Mouse (Mus musculus) erythroblast, embryonic 14.5 days (primary cell): ENCODE results near the gene Gimap9. TPM values are rescaled to one million over a fixed set of nuclear protein-coding genes. Genes with fewer than 3 reads are reported as not detected.

Experiments
- H3K27me3 ChIP-seq: 2 replicates; pipeline ENCODE4 v1.6.1; 2012; ENCODE audit warnings: inconsistent platforms; ENCODE audit not compliant: control insufficient read depth
- H3K36me3 ChIP-seq: 2 replicates; pipeline ENCODE4 v1.6.1; 2012; ENCODE audit warnings: mild to moderate bottlenecking, inconsistent platforms; ENCODE audit not compliant: control insufficient read depth
- H3K4me1 ChIP-seq: 2 replicates; pipeline ENCODE4 v1.6.1; 2012; ENCODE audit warnings: inconsistent platforms; ENCODE audit not compliant: control insufficient read depth
- H3K4me3 ChIP-seq: replicated peaks from 2 replicates; pipeline ENCODE3; 2012; ENCODE audit warnings: moderate library complexity, mild to moderate bottlenecking, inconsistent platforms
- H3K9me3 ChIP-seq: 2 replicates; pipeline ENCODE4 v1.6.1; 2012; ENCODE audit warnings: low read length, inconsistent platforms, mixed read lengths; ENCODE audit not compliant: control insufficient read depth
- GATA1 ChIP-seq: IDR thresholded peaks from 2 replicates; pipeline ENCODE4 v1.6.1; 2012; ENCODE audit warnings: low read length, inconsistent platforms, mixed read lengths
- TAL1 ChIP-seq: IDR thresholded peaks from 3 replicates; pipeline ENCODE4 v1.6.1; 2012; ENCODE audit warnings: low read length, inconsistent platforms, mixed read lengths
- polyA plus RNA-seq: library from polyadenylated mRNA; stranded (reverse); fragments of >175 nt; gene quantifications from 2 replicates; pipeline ENCODE4 v1.2.3, GENCODE M21; 2012

Gene Gimap9
- polyA plus RNA-seq, 1 experiment: not detected

DNA sequence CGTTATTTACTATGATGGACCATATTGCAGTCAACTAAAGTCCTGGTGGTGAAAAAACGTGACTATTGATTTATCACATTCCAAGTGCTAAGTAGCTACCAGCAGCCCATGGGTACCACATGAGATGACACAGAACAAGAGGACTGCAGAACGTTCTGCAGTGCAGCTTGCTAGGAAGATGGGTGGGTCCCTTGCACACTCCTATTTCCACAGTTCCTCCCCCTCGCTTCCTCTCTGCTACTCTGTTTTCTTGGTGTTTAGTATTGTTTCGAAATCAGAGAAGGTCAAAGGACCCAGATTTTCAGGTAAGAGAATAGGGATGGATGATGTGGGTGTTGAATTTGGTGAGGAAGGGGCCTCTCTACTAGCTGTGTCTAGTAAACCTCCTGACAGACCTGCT, 8.4 kb downstream of the Gimap9 start, which contains the start of gene Gimap4:
Gene Gimap4 (plus strand): TSS at position 231 of the 400 bp plus-strand sequence.
- Histone ChIP-seq H3K36me3 (no peaks in the 10 kb centered on the region; the same call in 1 of the 2 replicates), H3K4me3 (no peak within 1 kb of the TSS), H3K4me1 (no peaks in the 10 kb centered on the region), H3K9me3 (no peaks in the 10 kb centered on the region), H3K27me3 (no peaks in the 10 kb centered on the region)
- TF ChIP-seq GATA1 (no peak), TAL1 (no peak)

DNA sequence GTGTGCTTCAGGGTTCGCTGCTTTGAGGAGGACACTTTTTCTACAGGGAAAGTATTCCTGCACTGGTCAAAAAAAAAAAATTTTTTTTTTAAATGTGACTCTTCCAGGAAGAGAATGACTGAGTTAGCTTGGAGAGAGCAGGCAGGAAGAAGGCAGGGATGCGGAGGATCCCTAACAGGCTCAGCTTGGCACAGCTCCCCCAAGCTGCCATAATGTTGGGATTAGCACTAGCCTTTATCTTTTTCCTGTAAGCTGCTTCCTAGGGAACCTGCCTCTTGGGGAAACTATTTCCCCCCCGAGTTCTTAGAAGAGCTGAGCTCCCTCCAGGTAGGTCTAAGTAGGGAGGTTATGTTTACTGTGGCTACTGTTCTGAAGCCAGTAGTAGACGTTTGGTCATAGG, 8.9 kb downstream of the Gimap9 start:
- no peak overlapping the region for H3K4me3 ChIP-seq

DNA sequence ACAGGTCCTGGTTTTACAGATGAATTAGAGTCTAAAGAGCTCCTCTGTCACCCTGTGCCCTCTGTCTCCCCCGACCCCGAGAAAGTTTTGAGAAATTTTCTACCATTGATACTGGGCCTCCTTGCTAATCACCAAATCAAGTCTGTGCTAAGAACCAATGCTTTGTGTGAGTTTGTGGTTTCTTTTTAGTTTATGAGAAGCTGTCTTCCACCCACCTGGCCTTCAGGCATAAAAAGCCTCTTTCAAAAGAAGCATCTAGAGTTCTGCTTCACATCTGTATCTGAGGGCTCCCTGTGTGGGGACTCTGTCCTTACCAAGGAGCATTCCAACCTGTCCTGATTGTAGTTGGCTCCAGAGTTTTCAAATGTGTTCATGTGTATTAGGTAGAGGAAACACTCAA, 9.3 kb downstream of the Gimap9 start:
- H3K4me1 ChIP-seq: no peaks in the 10 kb centered on the region
- no peaks in the 10 kb centered on the region for H3K36me3 ChIP-seq
- TF ChIP-seq TAL1 (no peak), GATA1 (no peak)
- H3K27me3 ChIP-seq: no peaks in the 10 kb centered on the region
- no peak overlapping the region for H3K4me3 ChIP-seq
- no peaks in the 10 kb centered on the region for H3K9me3 ChIP-seq

More for the DNA sequence above, 8.9 kb downstream of the Gimap9 start:
- H3K9me3 ChIP-seq: no peaks in the 10 kb centered on the region
- no peaks in the 10 kb centered on the region for H3K36me3 ChIP-seq
- no peaks in the 10 kb centered on the region for H3K4me1 ChIP-seq
- TF ChIP-seq GATA1 (no peak), TAL1 (no peak)
- no peaks in the 10 kb centered on the region for H3K27me3 ChIP-seq

DNA sequence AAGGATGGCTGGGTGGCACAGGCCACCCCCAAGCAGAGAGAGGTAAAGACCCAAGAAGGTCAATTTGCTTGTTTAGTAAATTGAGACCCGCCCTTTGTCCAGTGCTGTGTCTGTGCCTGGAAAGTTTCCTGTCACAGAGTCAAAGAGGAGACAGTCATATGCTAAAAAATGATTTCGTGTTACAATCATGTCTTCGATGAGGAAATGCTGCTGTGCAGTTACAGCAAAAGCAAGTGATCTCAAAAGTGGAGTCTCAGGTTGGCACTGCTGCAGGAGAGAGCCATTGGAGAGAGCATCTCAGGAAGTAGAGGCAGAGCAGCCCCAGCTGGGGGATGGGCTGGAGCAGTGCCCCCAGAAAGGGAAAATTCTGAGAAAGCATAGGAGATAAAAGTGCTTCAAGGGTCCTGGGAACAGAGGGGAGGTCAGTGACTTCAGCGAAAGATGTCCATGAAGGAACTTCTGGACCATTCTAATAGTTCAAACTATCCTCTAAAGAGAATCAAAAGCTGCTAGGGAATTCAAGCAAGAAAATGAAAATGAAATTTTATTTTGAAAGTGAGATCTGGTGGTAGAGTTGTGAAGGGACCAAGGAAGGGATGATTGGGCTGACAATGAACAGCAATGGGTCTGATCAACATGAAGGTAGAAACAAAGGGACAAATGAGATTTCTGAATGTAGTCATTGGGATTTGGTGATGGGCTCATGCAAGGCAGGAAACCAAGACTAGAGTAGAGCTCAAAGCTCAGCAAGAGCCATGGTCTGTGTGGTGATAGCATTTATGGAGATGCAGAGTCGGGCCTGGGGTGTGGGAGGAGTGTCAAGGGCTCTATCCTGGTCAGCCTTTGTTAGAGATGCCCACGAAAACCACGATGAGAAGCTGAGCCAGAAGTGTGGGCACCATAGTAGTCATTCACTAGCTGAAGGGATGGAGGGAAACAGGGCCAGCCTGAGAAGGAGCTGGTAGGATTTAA, 10.1 kb downstream of the Gimap9 start:
- no peak for TF ChIP-seq TAL1
- H3K27me3 ChIP-seq: no peaks in the 10 kb centered on the region
- H3K9me3 ChIP-seq: no peaks in the 10 kb centered on the region
- H3K4me1 ChIP-seq: no peaks in the 10 kb centered on the region
- no peaks in the 10 kb centered on the region for H3K36me3 ChIP-seq
- H3K4me3 ChIP-seq: no peak overlapping the region

DNA sequence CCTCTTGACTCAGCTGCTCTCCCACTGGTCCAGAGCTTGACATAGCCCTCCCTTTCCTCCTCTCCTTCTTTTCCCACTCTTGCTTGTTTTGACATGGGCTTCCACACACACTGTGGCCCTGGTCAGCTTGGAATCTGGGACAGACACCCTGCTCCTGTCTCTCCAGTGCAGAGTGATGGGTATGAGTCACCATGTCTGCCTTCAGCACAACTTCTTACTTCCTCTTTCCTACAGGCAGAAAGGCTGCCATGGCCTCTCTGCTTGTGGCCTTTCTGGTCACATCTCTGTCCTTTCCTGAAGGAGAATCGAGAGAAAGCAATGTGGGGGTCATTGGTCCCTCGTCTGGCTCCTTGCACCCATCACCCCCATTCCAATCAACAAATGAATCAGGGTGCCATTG, 11.1 kb downstream of the Gimap9 start:
- H3K36me3 ChIP-seq: no peaks in the 10 kb centered on the region
- no peak overlapping the region for H3K4me3 ChIP-seq
- TF ChIP-seq TAL1 (no peak), GATA1 (no peak)
- no peaks in the 10 kb centered on the region for H3K4me1 ChIP-seq
- no peaks in the 10 kb centered on the region for H3K9me3 ChIP-seq
- H3K27me3 ChIP-seq: no peaks in the 10 kb centered on the region

DNA sequence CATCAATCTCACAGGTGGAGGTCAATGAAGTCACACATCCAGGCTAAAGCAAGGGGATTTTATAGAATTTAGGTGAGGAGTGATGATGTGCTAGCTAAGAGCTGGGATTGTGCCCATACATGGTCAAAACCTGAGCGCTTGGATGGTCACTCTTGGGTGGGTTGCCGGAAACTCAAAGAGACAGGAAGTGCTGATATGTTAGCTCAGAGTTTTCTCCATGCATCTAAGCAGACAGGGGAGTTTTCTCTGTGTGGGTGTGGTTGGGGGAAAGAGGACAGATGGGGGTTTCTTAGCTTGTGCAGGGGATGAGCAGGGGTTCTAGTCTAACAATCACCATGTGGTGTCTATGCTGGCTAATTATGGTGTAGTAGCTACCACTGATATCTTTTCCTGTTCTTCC, 13.4 kb downstream of the Gimap9 start:
- Histone ChIP-seq H3K27me3 (no peaks in the 10 kb centered on the region), H3K4me1 (no peaks in the 10 kb centered on the region), H3K4me3 (no peak overlapping the region), H3K9me3 (no peaks in the 10 kb centered on the region), H3K36me3 (no peaks in the 10 kb centered on the region)
- TF ChIP-seq GATA1: no peak
- TF ChIP-seq TAL1: no peak

DNA sequence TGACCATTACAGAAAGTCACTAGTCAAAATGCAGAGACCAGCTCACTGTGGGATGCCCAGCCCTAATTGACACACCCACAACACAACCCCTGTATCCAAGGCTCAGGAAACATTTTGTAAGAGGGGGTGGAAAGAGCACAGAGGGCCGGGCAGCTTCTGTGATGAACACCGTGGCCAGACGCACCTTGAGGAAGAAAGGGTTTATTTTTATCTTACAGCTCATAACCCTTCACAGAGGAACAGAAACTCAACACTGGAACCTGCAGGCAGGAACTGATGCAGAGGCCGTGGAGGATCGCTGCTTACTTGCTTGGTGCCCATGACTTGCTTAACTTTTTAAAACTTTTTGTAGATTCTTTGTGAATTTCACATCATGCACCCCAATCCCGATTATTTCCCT, 17.0 kb downstream of the Gimap9 start:
- H3K9me3 ChIP-seq: no peaks in the 10 kb centered on the region
- no peaks in the 10 kb centered on the region for H3K27me3 ChIP-seq
- TF ChIP-seq GATA1 (no peak), TAL1 (no peak)
- no peaks in the 10 kb centered on the region for H3K36me3 ChIP-seq
- no peak overlapping the region for H3K4me3 ChIP-seq
- no peaks in the 10 kb centered on the region for H3K4me1 ChIP-seq

DNA sequence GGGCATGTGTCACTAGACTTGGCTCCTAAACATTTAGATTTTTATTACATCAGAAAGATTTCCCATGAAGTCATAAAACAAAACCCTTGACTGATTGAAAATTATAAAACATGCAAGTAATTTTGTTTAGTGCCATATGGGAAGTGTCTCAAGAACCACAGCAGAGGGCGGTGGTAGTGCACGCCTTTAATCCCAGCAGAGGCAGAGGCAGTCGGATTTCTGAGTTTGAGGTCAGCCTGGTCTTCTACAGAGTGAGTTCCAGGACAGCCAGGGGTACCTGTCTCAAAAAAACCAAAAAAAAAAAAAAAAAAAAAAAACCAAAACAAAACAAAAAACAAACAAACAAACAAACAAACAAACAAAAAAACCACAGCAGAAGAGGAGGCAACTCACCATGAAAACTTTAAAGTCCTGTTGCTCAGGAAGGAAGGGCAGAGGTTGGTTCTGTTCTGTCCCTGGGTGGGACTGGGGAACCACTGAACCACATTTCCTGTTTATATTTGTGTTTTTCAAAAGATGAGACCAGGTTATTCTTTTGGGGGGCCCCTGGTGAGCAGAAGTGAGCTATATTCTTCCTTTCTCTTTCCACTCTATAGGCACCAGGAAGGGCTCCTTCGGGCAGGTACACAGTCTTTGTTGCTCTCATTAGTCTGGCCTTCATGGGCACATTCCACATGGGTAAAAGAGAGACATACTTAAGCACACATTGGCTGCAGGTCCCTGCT, 21.1 kb downstream of the Gimap9 start:
- no peak for TF ChIP-seq TAL1
- no peak for TF ChIP-seq GATA1
- H3K36me3 ChIP-seq: no peaks in the 10 kb centered on the region
- no peaks in the 10 kb centered on the region for H3K27me3 ChIP-seq
- H3K4me3 ChIP-seq: no peak overlapping the region
- H3K9me3 ChIP-seq: no peaks in the 10 kb centered on the region
- no peaks in the 10 kb centered on the region for H3K4me1 ChIP-seq

DNA sequence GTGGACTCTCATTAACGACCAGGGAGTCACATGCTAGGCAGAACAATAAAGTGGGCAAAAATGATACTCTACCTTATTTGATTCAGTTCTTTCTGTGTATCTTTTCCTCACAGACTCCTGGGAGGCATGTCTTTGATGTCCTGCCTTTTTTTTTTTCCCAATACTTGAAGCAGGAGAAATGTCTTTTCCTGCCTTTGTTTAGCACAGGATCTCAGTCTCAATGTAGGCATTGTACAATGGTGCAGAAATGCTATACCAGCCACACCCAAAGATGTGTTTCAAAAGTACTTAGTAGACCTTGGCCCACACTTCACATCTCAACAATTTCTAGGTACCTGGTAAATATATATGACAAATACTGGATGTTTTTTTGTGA, 21.6 kb downstream of the Gimap9 start:
- Histone ChIP-seq H3K4me1 (no peaks in the 10 kb centered on the region), H3K27me3 (no peaks in the 10 kb centered on the region), H3K36me3 (no peaks in the 10 kb centered on the region), H3K4me3 (no peak overlapping the region), H3K9me3 (no peaks in the 10 kb centered on the region)
- TF ChIP-seq TAL1: no peak
- TF ChIP-seq GATA1: no peak
